Mouse (Mus musculus): ENCODE data around the gene Srcin1. TPM values are rescaled to one million over a fixed set of nuclear protein-coding genes. Genes with fewer than 3 reads are reported as not detected.

Srcin1 gene
- polyA plus RNA-seq, 1 experiment from 2014 or later: 1.0 TPM

DNA sequence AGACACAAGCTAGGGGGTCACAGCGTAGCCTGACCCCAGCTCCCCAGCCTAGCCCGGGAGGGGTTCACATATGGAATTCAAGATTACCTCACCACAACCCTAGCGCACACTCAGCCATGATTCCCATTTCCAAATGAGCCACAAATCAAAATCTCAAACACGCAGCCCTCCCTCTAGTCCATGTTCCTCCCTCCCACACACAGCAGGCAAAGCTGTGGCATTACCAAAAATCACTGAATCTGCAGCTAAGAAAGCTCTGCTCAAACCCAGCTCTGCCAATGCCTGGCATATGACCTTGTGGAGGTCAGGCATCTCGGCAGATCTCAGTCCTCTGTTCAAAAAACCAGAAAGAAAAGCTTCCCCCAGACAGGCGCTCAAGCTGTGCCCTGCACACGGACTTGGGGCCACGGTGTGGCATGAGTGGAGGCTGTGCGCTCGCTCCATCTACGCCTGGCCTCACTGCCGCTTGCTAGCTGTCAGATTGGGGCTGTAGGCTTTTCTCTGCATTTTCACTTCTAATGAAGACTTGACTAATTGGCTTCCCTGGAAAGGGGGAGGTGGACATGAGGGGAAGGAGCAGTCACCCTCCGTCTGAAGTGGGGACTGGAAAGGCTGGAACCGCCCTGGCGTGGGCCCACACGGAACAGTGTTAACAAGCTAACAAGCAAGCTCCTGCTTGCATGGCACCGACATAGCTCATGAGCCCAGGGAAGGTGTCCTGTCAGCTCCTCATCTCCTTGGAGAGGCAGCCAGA, 15.6 kb downstream of the Srcin1 start:
- no peak for ATAC-seq (ENCODE audit: low FRiP score, low TSS enrichment)
- H3K4me3 ChIP-seq (ENCODE audit: low read length): no peak overlapping the region
- peaks cover 23% of the 10 kb centered on the region for H3K27me3 ChIP-seq (ENCODE audit: insufficient read depth, low read length)
- H3K4me2 ChIP-seq (replicated peaks; ENCODE audit: low read depth, low read length): no peak overlapping the region
- H3K36me3 ChIP-seq (ENCODE audit: insufficient read depth, low read length): no peaks in the 10 kb centered on the region
- H3K9me3 ChIP-seq (ENCODE audit: low read length): no peaks in the 10 kb centered on the region
- peak overlapping the region; percentile 17; the same call in 1 of the 2 replicates for H3K9ac ChIP-seq (replicated peaks; ENCODE audit: low read length)
- 38% methylated on average over 17 of the region's 17 CpGs for WGBS
- H3K27ac ChIP-seq (ENCODE audit: low read length): no peak overlapping the region
- H3K4me1 ChIP-seq (ENCODE audit: insufficient read depth, low read length): peaks cover 43% of the 10 kb centered on the region

DNA sequence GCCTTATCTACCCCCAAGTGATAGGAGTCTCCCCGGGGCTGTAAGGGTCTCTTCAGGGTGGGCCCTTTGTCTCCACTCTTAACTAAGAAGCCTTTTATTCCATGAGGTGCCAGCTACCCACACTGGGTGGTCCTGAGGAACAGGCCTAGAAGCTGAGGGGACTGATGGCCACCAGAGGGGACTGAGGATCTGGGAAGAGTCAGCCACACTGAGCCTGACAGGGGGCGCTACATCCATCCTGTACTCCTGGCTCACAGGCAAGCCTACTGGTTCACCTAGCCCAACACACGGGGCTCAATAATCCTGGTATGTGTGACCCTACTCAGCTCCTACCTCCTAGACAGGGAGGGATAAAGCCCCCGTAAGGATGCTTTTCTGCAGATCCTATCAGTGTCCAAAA, 16.4 kb downstream of the Srcin1 start:
- Histone ChIP-seq H3K4me2 (replicated peaks; ENCODE audit: low read depth, low read length) (no peak overlapping the region), H3K9ac (replicated peaks; ENCODE audit: low read length) (no peak overlapping the region), H3K36me3 (ENCODE audit: insufficient read depth, low read length) (no peaks in the 10 kb centered on the region), H3K4me1 (ENCODE audit: insufficient read depth, low read length) (peaks cover 38% of the 10 kb centered on the region), H3K27ac (ENCODE audit: low read length) (no peak overlapping the region), H3K9me3 (ENCODE audit: low read length) (no peaks in the 10 kb centered on the region), H3K27me3 (ENCODE audit: insufficient read depth, low read length) (peaks cover 15% of the 10 kb centered on the region), H3K4me3 (ENCODE audit: low read length) (no peak overlapping the region)
- no peak for ATAC-seq (ENCODE audit: low FRiP score, low TSS enrichment)
- WGBS: 56% methylated on average over 4 of the region's 4 CpGs

DNA sequence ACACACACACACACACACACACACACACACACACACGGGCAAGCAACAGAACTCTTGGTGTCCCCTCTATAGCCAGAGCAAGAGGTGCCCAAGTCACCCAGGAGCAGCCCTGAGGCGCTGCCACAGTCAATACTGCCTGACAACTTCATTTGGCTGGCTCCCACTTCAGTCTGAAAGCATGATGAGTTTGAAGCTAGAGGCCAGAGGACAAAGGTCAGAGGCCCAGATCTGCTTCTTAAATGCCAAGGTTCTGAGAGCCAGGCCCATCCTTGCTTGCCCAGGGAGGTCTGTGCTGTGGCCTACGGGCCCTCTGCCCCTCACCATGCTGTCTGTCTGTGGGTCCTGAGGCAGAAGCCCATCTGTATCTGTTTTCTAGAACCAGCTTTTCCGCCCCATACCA, 18.1 kb downstream of the Srcin1 start:
- Histone ChIP-seq H3K36me3 (ENCODE audit: insufficient read depth, low read length) (no peaks in the 10 kb centered on the region), H3K9ac (replicated peaks; ENCODE audit: low read length) (no peak overlapping the region), H3K4me1 (ENCODE audit: insufficient read depth, low read length) (peaks cover 33% of the 10 kb centered on the region), H3K4me2 (replicated peaks; ENCODE audit: low read depth, low read length) (no peak overlapping the region), H3K27me3 (ENCODE audit: insufficient read depth, low read length) (peaks cover 10% of the 10 kb centered on the region), H3K4me3 (ENCODE audit: low read length) (no peak overlapping the region), H3K9me3 (ENCODE audit: low read length) (no peaks in the 10 kb centered on the region), H3K27ac (ENCODE audit: low read length) (no peak overlapping the region)
- ATAC-seq (ENCODE audit: low FRiP score, low TSS enrichment): no peak
- 33% methylated on average over 4 of the region's 4 CpGs for WGBS

- Histone ChIP-seq H3K27me3 (ENCODE audit: insufficient read depth, low read length) (peaks cover 20% of the 10 kb centered on the region), H3K27ac (ENCODE audit: low read length) (no peak overlapping the region), H3K4me1 (ENCODE audit: insufficient read depth, low read length) (peaks cover 34% of the 10 kb centered on the region), H3K9me3 (ENCODE audit: low read length) (no peaks in the 10 kb centered on the region), H3K36me3 (ENCODE audit: insufficient read depth, low read length) (no peaks in the 10 kb centered on the region), H3K9ac (replicated peaks; ENCODE audit: low read length) (no peak overlapping the region), H3K4me3 (ENCODE audit: low read length) (no peak overlapping the region), H3K4me2 (replicated peaks; ENCODE audit: low read depth, low read length) (no peak overlapping the region)
- ATAC-seq (ENCODE audit: low FRiP score, low TSS enrichment): no peak
- 18% methylated on average over 7 of the region's 7 CpGs for WGBS
Measured at GRCm38 (mm10) chr11:97556569-97557408, 19.2 kb downstream of the Srcin1 start.

DNA sequence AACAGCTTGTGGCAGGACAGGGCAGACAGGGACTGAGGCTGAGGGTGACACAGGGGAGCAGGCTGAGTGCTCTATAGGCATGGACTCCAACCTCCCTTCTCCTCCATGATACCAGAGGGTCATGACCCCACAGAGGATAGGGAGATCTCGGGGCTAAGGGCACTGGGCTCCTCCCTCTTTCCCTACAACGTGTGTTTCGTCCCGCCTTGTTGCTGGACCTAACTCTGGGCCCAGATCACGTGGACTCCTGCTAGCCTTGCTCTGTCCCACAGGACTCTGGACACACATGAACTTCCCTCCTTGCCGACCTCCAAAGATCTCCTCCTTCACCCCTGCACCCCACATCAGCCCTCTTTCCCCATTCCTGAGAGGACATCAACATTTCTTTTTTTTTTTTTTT, 20.8 kb downstream of the Srcin1 start:
- WGBS: 56% methylated on average over 6 of the region's 6 CpGs
- Histone ChIP-seq H3K4me1 (ENCODE audit: insufficient read depth, low read length) (peaks cover 34% of the 10 kb centered on the region), H3K9ac (replicated peaks; ENCODE audit: low read length) (no peak overlapping the region), H3K27ac (ENCODE audit: low read length) (no peak overlapping the region), H3K36me3 (ENCODE audit: insufficient read depth, low read length) (no peaks in the 10 kb centered on the region), H3K4me3 (ENCODE audit: low read length) (no peak overlapping the region), H3K27me3 (ENCODE audit: insufficient read depth, low read length) (peaks cover 30% of the 10 kb centered on the region), H3K4me2 (replicated peaks; ENCODE audit: low read depth, low read length) (no peak overlapping the region), H3K9me3 (ENCODE audit: low read length) (no peaks in the 10 kb centered on the region)
- no peak for ATAC-seq (ENCODE audit: low FRiP score, low TSS enrichment)

- no peak for ATAC-seq (ENCODE audit: low FRiP score, low TSS enrichment)
- 21% methylated on average over 8 of the region's 8 CpGs for WGBS
Measured at GRCm38 (mm10) chr11:97552151-97552550, 23.8 kb downstream of the Srcin1 start.

DNA sequence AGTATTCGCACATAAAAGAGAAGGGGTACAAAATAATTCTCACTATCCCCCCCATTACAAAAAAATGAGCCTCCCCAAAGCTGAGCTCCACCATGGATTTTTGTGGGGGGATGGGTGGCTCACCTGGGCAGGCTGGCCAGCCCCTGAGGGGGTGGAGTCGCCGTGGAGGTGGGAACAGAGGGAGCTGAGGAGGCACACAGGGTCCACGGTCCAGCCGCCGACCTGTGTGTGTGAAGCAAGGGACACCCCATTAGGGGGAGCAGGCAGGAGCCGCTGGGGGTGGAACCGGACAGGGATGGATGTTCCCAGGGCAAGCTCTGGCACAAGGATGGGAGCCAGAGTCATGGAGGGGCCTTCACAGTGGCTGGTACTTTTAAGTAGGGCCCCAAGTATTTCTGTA, 27.2 kb downstream of the Srcin1 start:
- ATAC-seq (ENCODE audit: low FRiP score, low TSS enrichment): no peak
- H3K4me2 ChIP-seq (replicated peaks; ENCODE audit: low read depth, low read length): no peak overlapping the region
- H3K4me1 ChIP-seq (ENCODE audit: insufficient read depth, low read length): peaks cover 16% of the 10 kb centered on the region; the same call in 1 of the 2 replicates
- H3K36me3 ChIP-seq (ENCODE audit: insufficient read depth, low read length): no peaks in the 10 kb centered on the region
- H3K9ac ChIP-seq (replicated peaks; ENCODE audit: low read length): no peak overlapping the region
- H3K9me3 ChIP-seq (ENCODE audit: low read length): no peaks in the 10 kb centered on the region
- no peak overlapping the region for H3K27ac ChIP-seq (ENCODE audit: low read length)
- H3K4me3 ChIP-seq (ENCODE audit: low read length): no peak overlapping the region
- WGBS: 49% methylated on average over 8 of the region's 8 CpGs
- peaks cover 92% of the 10 kb centered on the region for H3K27me3 ChIP-seq (ENCODE audit: insufficient read depth, low read length)

More at GRCm38 (mm10) chr11:97552151-97552550, 23.8 kb downstream of the Srcin1 start:
- no peak overlapping the region for H3K4me3 ChIP-seq (ENCODE audit: low read length)
- H3K9me3 ChIP-seq (ENCODE audit: low read length): no peaks in the 10 kb centered on the region
- H3K27me3 ChIP-seq (ENCODE audit: insufficient read depth, low read length): peaks cover 58% of the 10 kb centered on the region
- H3K27ac ChIP-seq (ENCODE audit: low read length): no peak overlapping the region
- no peak overlapping the region for H3K9ac ChIP-seq (replicated peaks; ENCODE audit: low read length)
- no peak overlapping the region for H3K4me2 ChIP-seq (replicated peaks; ENCODE audit: low read depth, low read length)
- H3K36me3 ChIP-seq (ENCODE audit: insufficient read depth, low read length): no peaks in the 10 kb centered on the region
- peaks cover 13% of the 10 kb centered on the region; the same call in 1 of the 2 replicates for H3K4me1 ChIP-seq (ENCODE audit: insufficient read depth, low read length)

DNA sequence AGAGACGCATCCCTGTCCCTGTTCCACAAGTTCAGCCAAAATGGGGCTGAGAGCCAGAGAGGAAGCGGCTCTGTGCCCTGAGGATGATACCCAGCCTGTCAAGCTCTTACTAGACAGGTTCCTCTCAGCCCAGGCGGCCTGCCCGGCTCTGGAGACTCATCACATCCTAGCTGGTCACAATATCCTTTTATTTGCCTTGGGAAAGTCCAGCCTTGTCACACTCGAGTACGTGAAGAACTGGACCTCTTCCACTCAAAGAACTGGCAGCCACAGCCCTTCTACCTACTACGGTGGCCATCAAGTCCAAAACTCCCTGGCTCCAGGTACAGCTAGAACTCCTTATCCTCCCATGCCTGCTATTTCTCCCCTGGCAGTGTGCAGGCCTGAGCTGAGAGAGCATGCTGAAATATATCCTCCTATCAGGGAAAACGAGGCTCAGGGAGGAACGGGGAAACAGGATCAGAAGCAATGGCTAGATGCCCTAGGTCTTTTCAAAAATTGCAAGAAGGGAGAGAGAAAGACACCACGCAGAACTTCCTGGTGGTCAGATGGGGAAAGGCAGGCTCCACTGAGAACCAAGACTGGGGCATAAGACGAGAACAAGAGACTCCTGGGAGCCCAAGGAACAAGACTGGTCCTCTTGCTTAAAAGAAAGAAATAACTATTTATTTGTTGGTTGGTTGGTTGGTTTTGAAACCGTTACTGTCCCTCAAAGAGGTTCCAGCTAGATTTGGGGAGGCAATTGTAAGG, 27.9 kb downstream of the Srcin1 start:
- Histone ChIP-seq H3K4me1 (ENCODE audit: insufficient read depth, low read length) (peaks cover 20% of the 10 kb centered on the region), H3K36me3 (ENCODE audit: insufficient read depth, low read length) (no peaks in the 10 kb centered on the region), H3K4me2 (replicated peaks; ENCODE audit: low read depth, low read length) (no peak overlapping the region), H3K9ac (replicated peaks; ENCODE audit: low read length) (no peak overlapping the region), H3K27me3 (ENCODE audit: insufficient read depth, low read length) (peaks cover 95% of the 10 kb centered on the region), H3K9me3 (ENCODE audit: low read length) (no peaks in the 10 kb centered on the region), H3K27ac (ENCODE audit: low read length) (no peak overlapping the region), H3K4me3 (ENCODE audit: low read length) (no peak overlapping the region)
- no peak for ATAC-seq (ENCODE audit: low FRiP score, low TSS enrichment)
- WGBS: 67% methylated on average over 12 of the region's 12 CpGs

DNA sequence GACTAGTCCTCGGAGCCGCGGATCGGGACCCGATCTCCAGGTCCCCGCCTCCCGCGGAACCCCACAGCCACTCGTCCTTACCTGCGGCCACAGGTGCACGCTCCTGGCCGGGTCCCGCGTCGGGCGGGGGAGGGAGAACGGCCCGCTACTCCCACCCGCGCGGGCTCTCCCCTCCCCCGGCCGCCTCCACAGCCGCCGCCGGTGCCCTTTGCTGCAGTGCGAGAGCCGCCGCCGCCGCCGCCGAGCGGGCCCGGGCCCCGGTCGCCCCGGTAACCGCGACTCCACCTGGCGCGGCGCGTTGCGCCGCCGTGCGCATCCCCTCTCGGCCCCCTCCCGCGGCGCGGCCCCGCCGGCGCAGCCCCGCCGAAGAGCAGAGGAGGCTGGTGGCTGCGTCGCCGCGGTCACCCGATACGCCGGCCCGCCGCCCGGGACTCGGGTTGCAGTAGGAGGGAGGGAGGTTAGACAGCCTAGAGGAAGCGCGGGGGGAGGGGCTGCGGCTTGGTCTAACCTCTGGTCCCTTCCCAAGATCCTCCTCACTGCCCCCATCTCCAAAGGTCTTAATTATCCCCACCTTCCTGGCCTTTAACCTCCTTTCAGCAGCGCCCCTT, 29.1 kb downstream of the Srcin1 start:
- Histone ChIP-seq H3K4me1 (ENCODE audit: insufficient read depth, low read length) (peaks cover 30% of the 10 kb centered on the region), H3K36me3 (ENCODE audit: insufficient read depth, low read length) (no peaks in the 10 kb centered on the region), H3K9ac (replicated peaks; ENCODE audit: low read length) (peak overlapping the region; percentile 61), H3K27ac (ENCODE audit: low read length) (no peak overlapping the region), H3K9me3 (ENCODE audit: low read length) (no peaks in the 10 kb centered on the region), H3K4me2 (replicated peaks; ENCODE audit: low read depth, low read length) (peak overlapping the region; percentile 72), H3K27me3 (ENCODE audit: insufficient read depth, low read length) (peaks cover 85% of the 10 kb centered on the region), H3K4me3 (ENCODE audit: low read length) (peak overlapping the region; percentile 58)
- ATAC-seq (ENCODE audit: low FRiP score, low TSS enrichment): peak; percentile 49; the same call in 1 of the 2 replicates
- WGBS: under 1% methylated on average over 33 of the region's 73 CpGs
